Mouse (Mus musculus) heart, adult 2 months (tissue): Measurements from ENCODE around the gene Mut. TPM values are rescaled to one million over a fixed set of nuclear protein-coding genes. Genes with fewer than 3 reads are reported as not detected.

Experiments used
- DNase-seq, 2 experiments: peaks; one replicate each; pipeline ENCODE4 v3.0.0; 2021
- H3K27ac ChIP-seq: fragments of 200-600 bp; 2 replicates; pipeline ENCODE4 v1.8.1; 2022
- H3K27me3 ChIP-seq: fragments of 200-500 bp; 2 replicates; pipeline ENCODE4 v1.6.1; 2012; ENCODE audit warnings: mild to moderate bottlenecking, low read length, inconsistent platforms, mixed read lengths; ENCODE audit not compliant: control insufficient read depth, insufficient read depth
- H3K36me3 ChIP-seq: fragments of 200-500 bp; 2 replicates; pipeline ENCODE4 v1.6.1; 2012; ENCODE audit warnings: low read length, inconsistent platforms; ENCODE audit not compliant: control insufficient read depth, insufficient read depth
- H3K4me1 ChIP-seq: fragments of 200-500 bp; 2 replicates; pipeline ENCODE4 v1.6.1; 2011; ENCODE audit warnings: low read length; ENCODE audit not compliant: control insufficient read depth, insufficient read depth
- H3K4me3 ChIP-seq: fragments of 200-600 bp; 2 replicates; pipeline ENCODE4 v1.8.1; 2022
- H3K79me2 ChIP-seq: fragments of 200-500 bp; replicated peaks from 2 replicates; pipeline ENCODE4 v1.6.1; 2012; ENCODE audit warnings: mild to moderate bottlenecking, inconsistent platforms, low read length, moderate library complexity, mixed read lengths; ENCODE audit not compliant: control insufficient read depth, insufficient read depth
- H3K9ac ChIP-seq: fragments of 200-500 bp; 2 replicates; pipeline ENCODE4 v1.6.1; 2012; ENCODE audit warnings: low read depth, mild to moderate bottlenecking, control low read depth, inconsistent platforms, low read length, mixed read lengths
- CTCF ChIP-seq: fragments of 200-600 bp; IDR thresholded peaks from 2 replicates; pipeline ENCODE4 v1.8.1; 2022; ENCODE audit warnings: antibody characterized with exemption, mild to moderate bottlenecking, moderate library complexity
- EP300 ChIP-seq: fragments of 200-500 bp; IDR thresholded peaks from 2 replicates; pipeline ENCODE4 v1.6.1; 2011; ENCODE audit warnings: low read depth, low read length, control low read depth; ENCODE audit not compliant: insufficient read depth
- POLR2A ChIP-seq: fragments of 200-500 bp; IDR thresholded peaks from 2 replicates; pipeline ENCODE4 v1.6.1; 2011; ENCODE audit warnings: mild to moderate bottlenecking, low read depth, low read length, control low read depth; ENCODE audit not compliant: insufficient read depth
- WGBS: fragments of 180-500 bp; shearing (Covaris S2); methylation state at CpG from one replicate; pipeline ENCODE4 v1.1.7; 2018; 5-methylcytosine and 5-hydroxymethylcytosine counted together
- intact Hi-C: fragments of 180-260 bp; cut with DNase I; formaldehyde crosslinking; loops from one replicate; pipeline ENCODE4 v1.15.1; 2025
- polyA plus RNA-seq: library from polyadenylated mRNA; depleted of rRNA; stranded (reverse); fragments of >200 nt; gene quantifications from 2 replicates; pipeline ENCODE4 v1.2.3, GENCODE M21; 2012
- total RNA-seq, 2 experiments: library from RNA; stranded (reverse); gene quantifications; 2 replicates each; pipeline ENCODE4 v1.2.3; 2021

The Mut gene
- total and polyA plus RNA-seq, 3 experiments = 30.8 to 171 (median 146) TPM

GRCm38 (mm10) chr17:40904056-40904597 lies 30.4 kb upstream of the Mut start:
- DNase-seq = no peak
- H3K4me1 ChIP-seq = peaks cover 2% of the 10 kb centered on the region
- H3K27ac ChIP-seq = no peak overlapping the region
- TF ChIP-seq POLR2A (no peak), CTCF (no peak), EP300 (no peak)
- intact Hi-C loops = no loop called here
- H3K4me3 ChIP-seq = no peak overlapping the region
- no peaks in the 10 kb centered on the region for H3K79me2 ChIP-seq
- H3K27me3 ChIP-seq = no peaks in the 10 kb centered on the region
- H3K36me3 ChIP-seq = no peaks in the 10 kb centered on the region
- 6% methylated on average over 11 of the region's 11 CpGs for WGBS
- H3K9ac ChIP-seq = no peak overlapping the region

DNA sequence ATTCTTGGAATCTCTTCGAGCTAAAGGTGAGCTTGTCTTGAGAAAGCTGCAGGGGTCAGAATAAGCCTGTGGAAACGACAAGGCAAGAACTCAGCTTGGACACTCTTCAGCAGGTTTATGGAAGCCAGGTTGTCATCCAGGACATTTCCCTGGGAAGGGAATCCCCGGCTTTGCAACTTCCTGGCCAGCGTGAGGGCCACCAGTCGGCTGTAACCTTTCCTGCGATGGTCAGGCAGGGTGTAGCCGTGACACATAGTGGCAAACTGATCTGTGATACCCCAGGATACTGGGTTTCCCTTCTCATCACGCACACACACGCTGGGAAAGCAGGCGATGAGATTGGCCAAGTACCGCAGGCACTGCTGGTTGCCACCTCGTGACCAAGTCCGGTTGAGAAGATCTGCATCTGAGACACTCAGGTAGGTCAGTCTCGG lies 29.7 kb upstream of the Mut start:
- Histone ChIP-seq H3K4me3 (0 out of 2 replicates have a peak overlapping the region, but pooled peaks have one; percentile 4), H3K36me3 (no peaks in the 10 kb centered on the region), H3K27me3 (no peaks in the 10 kb centered on the region), H3K27ac (no peak overlapping the region), H3K79me2 (no peaks in the 10 kb centered on the region), H3K9ac (no peak overlapping the region; the same call in 1 of the 2 replicates), H3K4me1 (peaks cover 2% of the 10 kb centered on the region)
- intact Hi-C loops = no loop called here
- TF ChIP-seq CTCF (no peak), EP300 (no peak), POLR2A (no peak)
- whole genome bisulfite sequencing = 4% methylated on average over 13 of the region's 14 CpGs
- DNase-seq = peak in 1 of 2 experiments; percentile 5

DNA sequence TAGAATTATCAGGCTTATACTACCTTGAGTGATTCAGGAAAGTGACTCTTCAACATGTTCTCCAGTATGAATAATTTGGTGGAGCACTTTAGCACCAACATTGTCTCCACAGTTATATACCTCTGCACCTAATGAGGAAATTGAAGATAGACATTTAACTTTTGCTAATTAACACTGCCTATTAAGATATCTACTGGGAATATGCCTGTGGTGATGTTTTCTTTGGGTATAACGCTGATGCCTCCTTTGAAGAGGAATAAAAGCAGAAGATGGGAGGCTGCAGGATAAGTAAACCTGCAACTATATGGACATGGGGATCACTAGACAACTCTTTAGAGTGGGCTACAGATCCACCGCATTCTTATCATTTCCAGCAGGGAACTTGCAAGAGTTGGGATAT lies 20.2 kb upstream of the Mut start, which contains the start of gene Glyatl3:
Gene Glyatl3 (minus strand): TSS at position 101 of the 400 bp plus-strand sequence.
- no peaks in the 10 kb centered on the region for H3K36me3 ChIP-seq

GRCm38 (mm10) chr17:40915499-40915898 lies 19.0 kb upstream of the Mut start:
- no peak overlapping the region for H3K27ac ChIP-seq
- TF ChIP-seq CTCF = no peak
- TF ChIP-seq EP300 = no peak
- no peak for TF ChIP-seq POLR2A
- no peaks in the 10 kb centered on the region for H3K27me3 ChIP-seq
- H3K79me2 ChIP-seq = no peaks in the 10 kb centered on the region
- intact Hi-C loops = no loop called here
- no peaks in the 10 kb centered on the region for H3K4me1 ChIP-seq
- no peaks in the 10 kb centered on the region for H3K36me3 ChIP-seq
- H3K4me3 ChIP-seq = no peak overlapping the region
- 83% methylated on average over 2 of the region's 2 CpGs for WGBS
- DNase-seq = no peak
- H3K9ac ChIP-seq = no peak overlapping the region

More for the DNA sequence above, 20.2 kb upstream of the Mut start, which contains the start of gene Glyatl3:
- Histone ChIP-seq H3K79me2 (no peaks in the 10 kb centered on the region), H3K9ac (no peak within 1 kb of the TSS), H3K27me3 (no peaks in the 10 kb centered on the region), H3K27ac (no peak within 1 kb of the TSS), H3K4me1 (no peaks in the 10 kb centered on the region), H3K4me3 (no peak within 1 kb of the TSS)
- TF ChIP-seq EP300 (no peak), POLR2A (no peak), CTCF (no peak)
- WGBS = 92% methylated on average over 2 of the region's 2 CpGs
- no peak for DNase-seq
- intact Hi-C loops = no loop called here

DNA sequence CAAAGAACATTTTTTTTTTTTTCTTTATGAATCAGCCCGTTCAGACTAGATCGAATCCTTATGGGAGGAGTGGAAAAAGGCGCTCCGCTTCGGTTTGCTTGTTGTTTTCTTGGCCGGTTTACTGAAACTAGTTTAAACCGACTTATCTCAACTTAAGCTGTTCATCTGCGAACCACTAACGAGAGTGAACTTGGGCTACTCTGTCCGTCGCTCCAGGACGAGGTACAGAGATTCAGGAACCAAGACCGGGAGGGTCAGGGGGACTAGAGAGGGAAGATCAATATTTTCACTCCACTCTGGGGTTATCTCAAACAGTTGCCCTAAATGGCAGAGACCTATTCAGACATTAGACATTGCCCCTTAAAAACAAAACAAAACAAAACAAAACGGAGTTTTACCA lies 500 bp upstream of the Mut start:
- peak overlapping the region; percentile 97 for H3K27ac ChIP-seq
- peak overlapping the region; percentile 60 for H3K4me3 ChIP-seq
- intact Hi-C loops = no loop called here
- 1% methylated on average over 14 of the region's 14 CpGs for WGBS
- peaks cover 5% of the 10 kb centered on the region for H3K36me3 ChIP-seq
- peaks cover 1% of the 10 kb centered on the region; the same call in 1 of the 2 replicates for H3K4me1 ChIP-seq
- no peaks in the 10 kb centered on the region for H3K27me3 ChIP-seq
- DNase-seq = peak in 1 of 2 experiments; percentile 17
- no peaks in the 10 kb centered on the region for H3K79me2 ChIP-seq
- no peak for TF ChIP-seq EP300
- TF ChIP-seq POLR2A = no peak
- no peak for TF ChIP-seq CTCF
- peak overlapping the region; percentile 44 for H3K9ac ChIP-seq

GRCm38 (mm10) chr17:40948518-40948917 lies 14.0 kb downstream of the Mut start:
- H3K4me3 ChIP-seq = no peak overlapping the region
- H3K9ac ChIP-seq = no peak overlapping the region
- H3K79me2 ChIP-seq = no peaks in the 10 kb centered on the region
- WGBS = 52% methylated on average over 3 of the region's 3 CpGs
- peaks cover 7% of the 10 kb centered on the region for H3K36me3 ChIP-seq
- TF ChIP-seq POLR2A (no peak), CTCF (no peak), EP300 (no peak)
- H3K4me1 ChIP-seq = no peaks in the 10 kb centered on the region
- H3K27ac ChIP-seq = no peak overlapping the region
- intact Hi-C loops = no loop called here
- no peak for DNase-seq
- no peaks in the 10 kb centered on the region for H3K27me3 ChIP-seq
